Mouse (Mus musculus): ENCODE measurements around the gene Ptger1. TPM values are rescaled to one million over a fixed set of nuclear protein-coding genes. Genes with fewer than 3 reads are reported as not detected.
A peak's percentile ranks its signal among the peaks of the same experiment; 100 is the strongest.

The Ptger1 gene
- total RNA-seq (2021): 1 to 10 TPM; 1.2 to 1.6 TPM
- long read RNA-seq, experiment 1, partial matches to known transcripts: 0 of 2 reads
- long read RNA-seq, experiment 1, other reads (novel, unspliced or antisense): 0 of 2 reads
- long read RNA-seq, experiment 2, full-length matches to known transcripts: 2 of 3 reads
- long read RNA-seq, experiment 2, partial matches to known transcripts: 0 of 3 reads
- long read RNA-seq, experiment 2, other reads (novel, unspliced or antisense): 1 of 3 reads

DNA sequence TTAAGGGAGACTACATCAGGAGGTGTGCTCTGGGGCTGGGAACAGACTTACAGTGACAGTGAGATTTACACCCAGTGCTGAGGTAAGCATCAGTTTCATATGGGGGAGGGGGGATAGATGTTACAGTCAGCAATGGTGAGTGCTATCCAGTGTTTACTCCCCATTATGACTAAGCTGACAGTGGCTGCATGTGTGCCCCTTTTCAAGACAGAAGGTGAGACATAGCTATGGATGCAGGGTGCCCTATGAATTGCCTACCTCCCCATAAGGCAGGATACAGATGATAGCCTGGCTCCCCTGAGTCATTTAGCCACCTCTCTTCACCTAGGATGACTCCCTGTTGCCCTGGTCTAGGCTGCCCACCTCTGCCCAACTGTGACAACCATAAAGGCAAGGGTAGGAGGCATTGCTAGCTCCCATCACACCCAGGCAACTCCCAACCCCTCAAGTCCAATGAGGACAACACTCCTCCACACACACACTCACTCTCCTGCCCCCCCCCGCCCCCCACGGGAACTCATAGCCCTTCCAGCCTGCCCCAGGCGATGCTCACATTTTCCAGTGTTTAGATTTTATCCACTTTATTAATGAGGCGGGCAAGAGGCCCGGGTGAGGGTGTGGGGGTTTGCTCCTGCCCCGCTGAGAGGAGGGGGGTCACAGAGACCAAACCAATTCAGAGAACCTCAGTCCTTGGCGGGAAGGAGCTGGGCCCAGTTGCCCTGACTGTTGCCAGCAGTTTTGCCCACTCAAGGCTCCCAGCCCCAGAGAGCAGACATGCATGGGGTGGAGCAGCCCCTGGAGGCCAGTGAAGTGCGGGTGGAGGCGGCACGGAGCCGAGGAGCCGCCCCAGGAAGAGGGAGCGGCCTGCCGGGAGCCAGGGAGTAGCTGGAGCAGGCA lies at the start of gene Ptger1:
Gene Ptger1, plus strand, starts transcription at position 710 of the 897 bp plus-strand sequence.
- DNase-seq (ENCODE audit: low spot score in 2 of 2): no peak

DNA sequence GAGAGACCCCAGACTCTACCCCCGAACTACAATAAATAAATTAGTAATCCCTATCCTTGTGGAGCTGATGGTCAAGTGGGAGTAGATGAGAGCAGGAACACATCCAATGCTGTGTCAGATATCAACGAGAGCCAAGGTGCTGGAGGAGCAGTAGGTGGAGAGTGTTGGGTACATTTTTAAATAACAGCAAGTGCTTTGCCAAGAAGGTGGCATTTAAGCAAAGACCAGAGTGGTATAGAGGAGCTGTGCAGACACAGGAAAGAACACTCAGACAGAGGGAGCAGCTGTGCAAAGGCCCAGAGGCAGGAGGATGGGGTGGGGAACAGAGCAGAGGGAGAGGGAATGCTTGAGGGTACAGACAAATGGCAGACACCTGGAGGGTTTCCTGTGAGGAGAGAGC lies 49.4 kb upstream of the Ptger1 start:
- DNase-seq (ENCODE audit: low spot score in 2 of 2): peak; percentile 51 to 59

DNA sequence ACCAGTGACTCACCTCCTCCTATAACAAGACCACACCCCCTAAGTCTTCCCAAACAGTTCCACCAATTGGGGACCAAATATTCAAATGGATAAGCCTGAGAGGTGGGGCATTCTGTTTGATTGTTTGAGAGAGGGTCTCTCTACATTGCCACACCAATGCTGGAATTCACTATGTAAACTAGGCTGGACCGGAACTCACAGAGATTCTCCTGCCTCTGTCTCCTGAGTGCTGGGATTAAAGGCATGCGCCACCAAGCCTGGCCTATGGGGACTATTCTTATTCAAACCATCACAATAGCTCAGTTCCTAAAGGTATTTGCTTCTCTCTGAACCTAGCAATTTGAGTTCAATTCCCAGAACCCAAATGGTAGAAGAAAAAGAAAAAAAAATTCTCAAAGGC lies 47.9 kb upstream of the Ptger1 start:
- no peak for DNase-seq (ENCODE audit: low spot score in 2 of 2)

DNA sequence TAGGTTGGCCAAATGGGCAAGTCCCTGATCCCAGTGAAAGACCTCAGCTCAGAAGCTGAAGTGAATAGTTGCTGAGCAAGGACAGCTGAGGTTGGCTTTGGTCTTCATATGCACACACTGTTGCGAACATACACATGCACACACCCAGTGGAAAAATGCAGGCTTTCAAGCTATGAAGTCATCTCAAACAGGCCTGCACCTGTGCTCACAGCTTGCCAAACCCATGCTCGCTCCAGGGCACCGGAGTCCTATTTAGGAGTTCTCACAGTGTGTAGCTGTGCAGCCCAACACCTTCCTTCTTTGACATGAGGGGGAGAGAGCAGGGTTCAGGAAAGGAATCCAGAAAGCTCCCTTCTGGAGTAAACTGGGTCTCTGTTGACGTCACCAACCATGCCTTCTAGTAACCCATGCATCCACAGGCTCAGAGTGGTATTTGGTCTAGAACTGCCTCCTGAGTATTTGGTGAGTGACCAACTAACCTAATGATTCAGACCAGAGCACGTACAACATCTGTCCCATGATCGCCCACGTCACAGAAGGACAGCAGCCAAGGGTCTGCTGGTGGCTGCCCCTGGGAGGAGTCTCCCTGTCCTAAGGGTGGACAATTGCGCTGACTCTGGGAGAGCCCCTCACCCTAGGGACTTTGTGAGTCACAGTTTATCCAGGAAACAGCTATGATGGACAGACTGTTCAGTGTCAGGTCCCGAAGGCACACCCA lies 46.8 kb upstream of the Ptger1 start:
- no peak for DNase-seq (ENCODE audit: low spot score in 2 of 2)

- DNase-seq (ENCODE audit: low spot score in 2 of 2): no peak
Observed at GRCm38 (mm10) chr8:83621691-83622388, 44.6 kb upstream of the Ptger1 start.

GRCm38 (mm10) chr8:83622389-83622989 lies 44.0 kb upstream of the Ptger1 start:
- peak; percentile 96 to 97 for DNase-seq (ENCODE audit: low spot score in 2 of 2)

DNA sequence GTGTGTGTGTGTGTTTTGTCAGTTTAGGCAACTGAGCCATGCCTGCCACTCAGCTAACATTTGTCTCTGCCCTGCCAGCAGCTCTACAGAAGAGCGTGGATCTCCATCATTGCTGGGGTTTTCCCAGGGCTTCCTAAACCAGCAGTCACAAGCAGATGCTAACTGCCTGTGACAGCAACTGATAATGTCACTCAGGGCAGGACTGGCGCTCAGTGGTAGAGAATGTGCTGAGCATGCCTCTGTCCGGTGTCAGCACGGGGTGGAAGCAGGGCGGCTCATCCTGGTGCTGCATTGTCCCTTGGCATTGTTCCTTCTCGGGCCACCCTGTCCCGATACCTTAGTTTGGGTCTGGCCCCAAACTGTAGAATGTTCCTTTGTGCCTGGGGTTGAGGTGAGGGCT lies 42.9 kb upstream of the Ptger1 start:
- DNase-seq (ENCODE audit: low spot score in 2 of 2): no peak

- no peak for DNase-seq (ENCODE audit: low spot score in 2 of 2)
Observed at GRCm38 (mm10) chr8:83624739-83625138, 41.7 kb upstream of the Ptger1 start.

DNA sequence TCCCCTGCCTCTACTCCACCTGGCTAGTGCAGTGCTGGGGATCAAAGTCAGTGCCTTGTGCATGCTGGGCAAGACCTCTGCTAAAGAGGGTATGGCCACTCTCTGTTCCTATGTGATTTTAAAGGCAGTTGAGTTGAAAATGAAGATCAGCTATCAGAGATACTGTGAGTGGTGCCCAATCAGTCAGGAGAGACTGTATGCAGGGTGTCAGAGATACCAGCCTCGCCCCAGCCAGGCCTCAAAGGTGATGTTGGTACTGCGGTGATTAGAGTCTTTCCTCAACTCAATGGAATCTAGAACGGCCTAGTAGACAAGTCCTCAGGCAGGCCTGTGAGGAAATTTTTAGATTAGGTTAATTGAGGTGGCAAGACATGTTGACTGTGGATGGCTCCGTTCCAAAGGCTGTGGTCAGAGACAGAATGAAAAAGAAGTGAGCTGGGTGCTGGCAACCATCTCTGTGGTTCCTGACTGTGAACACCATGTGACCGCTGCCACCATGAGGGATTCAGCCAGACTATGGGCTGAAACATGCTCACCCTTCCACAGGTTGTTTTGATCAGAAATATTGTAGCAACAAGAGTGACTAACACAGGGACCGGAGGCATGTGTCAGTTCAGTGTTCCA lies 40.7 kb upstream of the Ptger1 start:
- DNase-seq (ENCODE audit: low spot score in 2 of 2): no peak

DNA sequence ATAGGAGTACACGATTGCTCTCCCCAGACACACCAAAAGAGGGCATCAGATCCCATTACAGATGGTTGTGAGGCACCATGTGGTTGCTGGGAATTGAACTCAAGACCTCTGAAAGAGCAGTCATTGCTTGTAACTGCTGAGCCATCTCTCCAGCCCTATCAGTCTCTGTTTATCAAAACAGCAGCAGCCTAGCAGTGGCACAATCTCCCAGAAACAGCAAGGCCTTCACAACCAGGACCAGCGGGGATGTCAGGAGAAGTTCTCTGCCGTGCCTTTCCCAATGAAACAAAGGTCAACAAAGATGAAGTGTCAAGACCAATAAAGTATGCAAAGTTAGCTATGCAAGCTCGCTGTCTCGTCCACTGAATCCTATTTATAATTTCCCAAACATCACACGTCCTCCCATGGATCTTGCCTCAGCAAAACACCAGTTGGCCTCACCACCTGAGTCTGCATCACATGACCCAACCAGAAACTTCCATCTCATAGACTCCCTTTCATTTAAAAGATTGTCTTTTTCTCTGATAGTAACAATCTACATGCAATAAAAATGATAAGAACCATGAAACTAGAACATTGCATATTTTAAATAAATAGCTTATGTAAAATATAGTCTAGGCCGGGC lies 34.3 kb upstream of the Ptger1 start:
- no peak for DNase-seq (ENCODE audit: low spot score in 2 of 2)

GRCm38 (mm10) chr8:83638856-83639255 lies 27.6 kb upstream of the Ptger1 start:
- DNase-seq (ENCODE audit: low spot score in 2 of 2): no peak

DNA sequence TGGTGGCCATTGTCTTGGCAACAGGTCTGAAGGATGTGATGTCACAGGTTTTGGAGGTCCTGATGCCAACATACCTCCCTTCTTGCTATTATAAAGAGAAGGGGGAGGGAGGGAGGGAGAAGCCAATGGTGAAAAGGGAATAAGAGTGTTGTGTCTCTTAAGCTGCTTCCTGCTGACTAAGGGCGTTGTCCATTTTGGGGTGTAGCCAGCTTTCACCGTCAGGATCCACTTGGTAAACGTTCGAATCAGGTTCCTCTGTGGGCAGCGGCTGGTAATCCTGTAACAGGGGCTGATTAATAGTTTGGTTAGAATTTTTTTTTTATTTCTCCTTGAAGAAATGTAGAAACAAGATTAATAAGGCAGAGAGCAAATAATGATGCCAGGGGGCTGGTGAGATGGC lies 26.8 kb upstream of the Ptger1 start:
- no peak for DNase-seq (ENCODE audit: low spot score in 2 of 2)

GRCm38 (mm10) chr8:83647511-83647910 lies 19.0 kb upstream of the Ptger1 start:
- DNase-seq (ENCODE audit: low spot score in 2 of 2): no peak

GRCm38 (mm10) chr8:83648031-83648430 lies 18.4 kb upstream of the Ptger1 start:
- DNase-seq (ENCODE audit: low spot score in 2 of 2): no peak

GRCm38 (mm10) chr8:83649699-83650098 lies 16.8 kb upstream of the Ptger1 start:
- no peak for DNase-seq (ENCODE audit: low spot score in 2 of 2)

GRCm38 (mm10) chr8:83652030-83652743 lies 14.3 kb upstream of the Ptger1 start, which contains the start of gene Gipc1:
TSS of gene Gipc1 (plus strand) at chr8:83652677.
- peak; percentile 95 to 96 for DNase-seq (ENCODE audit: low spot score in 2 of 2)

DNA sequence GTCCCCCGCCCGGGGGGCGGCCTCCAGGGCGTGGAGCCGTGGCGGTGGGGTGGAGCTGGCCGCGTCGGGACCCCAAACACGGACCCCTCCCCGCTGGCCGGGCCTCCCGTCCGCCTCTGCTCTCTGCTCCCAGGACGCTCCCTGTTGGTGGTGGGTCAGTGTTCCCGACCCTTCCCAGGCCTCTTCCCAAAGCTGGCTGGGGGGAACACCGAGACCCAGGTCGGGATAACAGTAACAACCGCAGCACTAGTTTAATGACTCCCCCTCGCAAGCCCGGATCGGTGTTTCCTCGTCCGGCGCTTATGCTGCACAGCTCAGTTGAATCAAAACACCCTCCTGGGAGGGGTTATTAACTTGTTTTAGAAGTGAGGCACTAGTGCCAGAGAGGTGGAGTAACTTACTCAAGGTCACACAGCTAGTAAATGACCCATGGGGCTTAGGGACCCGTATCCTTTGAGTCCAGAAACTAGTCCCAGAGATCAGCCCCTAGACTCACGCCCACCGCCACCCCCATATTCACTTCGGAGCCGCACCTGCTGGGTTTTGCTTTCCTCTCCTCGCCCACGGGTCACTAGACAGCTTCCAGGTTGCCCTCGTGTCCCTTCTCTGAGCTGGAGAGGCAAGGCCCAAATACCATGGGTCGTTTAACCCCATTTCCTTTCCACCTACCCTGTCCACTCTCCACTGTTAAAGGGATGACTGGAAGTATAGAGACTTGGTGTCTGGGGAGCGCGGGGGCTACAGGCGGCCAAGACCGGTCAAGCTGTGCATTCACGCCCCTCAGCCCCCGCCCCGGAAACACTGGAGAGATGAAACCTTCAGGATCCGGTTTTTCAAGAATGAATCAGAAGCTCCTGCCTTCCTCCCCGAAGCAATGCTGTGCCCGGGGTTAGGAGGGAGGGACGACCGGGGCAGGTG lies 13.5 kb upstream of the Ptger1 start:
- DNase-seq (ENCODE audit: low spot score in 2 of 2): no peak

GRCm38 (mm10) chr8:83653662-83654017 lies 12.8 kb upstream of the Ptger1 start:
- DNase-seq (ENCODE audit: low spot score in 2 of 2): no peak

Measured in left cerebral cortex, adult 18-20 months (tissue).